Mouse (Mus musculus) MEL (cell line): ENCODE data around the gene Igsf21.

ENCODE experiments used
- CTCF ChIP-seq, 3 experiments: IDR thresholded peaks in 2 of 3; conservative IDR thresholded peaks in 1 of 3; 2 replicates each; pipeline ENCODE4 v1.5.1; 2011 to 2012; ENCODE audit warnings: low read length in 3 of 3, low read depth in 2 of 3, mild to moderate bottlenecking in 2 of 3, improper control_type of control experiment in 1 of 3, inconsistent platforms in 1 of 3, mixed read lengths in 1 of 3, moderate library complexity in 1 of 3; ENCODE audit not compliant: control insufficient read depth in 1 of 3, insufficient read depth in 1 of 3, poor library complexity in 1 of 3, severe bottlenecking in 1 of 3
- POLR2A ChIP-seq, 2 experiments: IDR thresholded peaks; 2 replicates each; pipeline ENCODE4 v1.6.1; 2011 to 2012; ENCODE audit warnings: low read length in 2 of 2, mild to moderate bottlenecking in 2 of 2, control low read depth in 1 of 2, improper control_type of control experiment in 1 of 2, low read depth in 1 of 2, moderate library complexity in 1 of 2; ENCODE audit not compliant: control insufficient read depth in 1 of 2, insufficient read depth in 1 of 2, poor library complexity in 1 of 2

DNA sequence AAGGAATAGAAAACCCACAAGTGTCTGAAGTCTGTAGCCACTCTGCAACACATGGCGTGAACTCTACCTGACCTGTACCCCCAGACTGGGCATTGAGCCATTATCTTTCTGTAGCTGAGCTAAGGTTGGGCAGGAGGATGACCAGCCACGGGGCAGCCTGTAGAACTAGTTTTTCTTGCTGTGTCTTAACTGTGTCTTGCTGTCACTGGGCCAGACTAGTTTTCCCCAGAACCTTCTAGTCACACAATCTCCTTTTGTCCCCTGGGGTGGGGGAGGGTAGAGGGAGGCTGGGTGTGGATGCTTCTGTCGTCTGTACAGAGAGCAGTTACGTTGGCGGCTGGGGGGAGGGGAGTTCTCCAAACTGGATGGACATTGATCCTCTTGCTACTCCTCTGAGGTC lies 267.9 kb downstream of the Igsf21 start:
- TF ChIP-seq CTCF (IDR thresholded peaks at IDR 0.05 in 2 of 3, conservative IDR thresholded peaks at IDR 0.05 in 1 of 3; ENCODE audit: control insufficient read depth in 1 of 3, insufficient read depth in 1 of 3, low read depth in 2 of 3, low read length in 3 of 3, poor library complexity in 1 of 3, severe bottlenecking in 1 of 3) (no peak), POLR2A (IDR thresholded peaks at IDR 0.05; ENCODE audit: control insufficient read depth in 1 of 2, insufficient read depth in 1 of 2, low read depth in 1 of 2, low read length in 2 of 2, poor library complexity in 1 of 2) (no peak)
